Mouse (Mus musculus) lung, adult 2 months (tissue): Measurements from ENCODE around the gene Tmem208. TPM values are rescaled to one million over a fixed set of nuclear protein-coding genes. Genes with fewer than 3 reads are reported as not detected.

ENCODE experiments used
- DNase-seq: peaks from one replicate; pipeline ENCODE4 v3.0.0; 2022
- H3K4me1 ChIP-seq: fragments of 200-500 bp; 2 replicates; pipeline ENCODE4 v1.6.1; 2011; ENCODE audit warnings: low read length; ENCODE audit not compliant: control insufficient read depth, insufficient read depth
- H3K4me3 ChIP-seq: fragments of 200-500 bp; replicated peaks from 2 replicates; pipeline ENCODE3; 2011; ENCODE audit warnings: low read depth, mild to moderate bottlenecking, control low read depth, low read length; ENCODE audit errors: extremely low read depth
- CTCF ChIP-seq: fragments of 200-500 bp; IDR thresholded peaks from 2 replicates; pipeline ENCODE4 v1.5.1; 2011; ENCODE audit warnings: mild to moderate bottlenecking, low read length, control low read depth; ENCODE audit not compliant: insufficient read depth
- POLR2A ChIP-seq: fragments of 200-500 bp; IDR thresholded peaks from 2 replicates; pipeline ENCODE4 v1.6.1; 2011; ENCODE audit warnings: low read depth, mild to moderate bottlenecking, control low read depth, low read length, borderline replicate concordance; ENCODE audit errors: extremely low read depth
- WGBS: fragments of 180-500 bp; shearing (Covaris S2); methylation state at CpG from one replicate; pipeline ENCODE4 v1.1.7; 2018; 5-methylcytosine and 5-hydroxymethylcytosine counted together
- polyA plus RNA-seq: library from polyadenylated mRNA; depleted of rRNA; stranded (reverse); fragments of >200 nt; gene quantifications from 2 replicates; pipeline ENCODE4 v1.2.3, GENCODE M21; 2012; rRNA removed

Gene Tmem208
- polyA plus RNA-seq, 1 experiment: 104 TPM

- H3K4me1 ChIP-seq: no peaks in the 10 kb centered on the region
- no peak for TF ChIP-seq POLR2A
- no peak for TF ChIP-seq CTCF
- no peak overlapping the region for H3K4me3 ChIP-seq
- WGBS: 65% methylated on average over 2 of the region's 2 CpGs
- DNase-seq: no peak
Measured at GRCm38 (mm10) chr8:105367107-105367506, 41.0 kb downstream of the Tmem208 start.

GRCm38 (mm10) chr8:105372473-105372872, 46.3 kb downstream of the Tmem208 start:
- TF ChIP-seq POLR2A: no peak
- no peak for TF ChIP-seq CTCF
- 76% methylated on average over 9 of the region's 9 CpGs for WGBS
- no peak for DNase-seq
- Histone ChIP-seq H3K4me3 (no peak overlapping the region), H3K4me1 (peaks cover 2% of the 10 kb centered on the region; the same call in 1 of the 2 replicates)

- peaks cover 2% of the 10 kb centered on the region; the same call in 1 of the 2 replicates for H3K4me1 ChIP-seq
- TF ChIP-seq POLR2A (no peak), CTCF (no peak)
- H3K4me3 ChIP-seq: no peak within 1 kb of the TSS
- DNase-seq: no peak
- 53% methylated on average over 2 of the region's 2 CpGs for WGBS
Measured at GRCm38 (mm10) chr8:105373032-105373431, 46.9 kb downstream of the Tmem208 start, which contains the start of gene Plekhg4. Plekhg4 (plus strand) TSS chr8:105373274.

- WGBS: 33% methylated on average over 33 of the region's 33 CpGs
- TF ChIP-seq POLR2A: no peak
- peak; percentile 59 for TF ChIP-seq CTCF
- Histone ChIP-seq H3K4me1 (peaks cover 2% of the 10 kb centered on the region; the same call in 1 of the 2 replicates), H3K4me3 (no peak overlapping the region)
- DNase-seq: no peak
Measured at GRCm38 (mm10) chr8:105374513-105374966, 48.4 kb downstream of the Tmem208 start.

- no peak for TF ChIP-seq POLR2A
- TF ChIP-seq CTCF: no peak
- peak; percentile 79 for DNase-seq
- Histone ChIP-seq H3K4me1 (peaks cover 2% of the 10 kb centered on the region; the same call in 1 of the 2 replicates), H3K4me3 (no peak overlapping the region)
- WGBS: 26% methylated on average over 19 of the region's 19 CpGs
Measured at GRCm38 (mm10) chr8:105378673-105379072, 52.5 kb downstream of the Tmem208 start.

- no peak for TF ChIP-seq POLR2A
- TF ChIP-seq CTCF: no peak
- no peak for DNase-seq
- WGBS: 80% methylated on average over 12 of the region's 12 CpGs
- Histone ChIP-seq H3K4me3 (no peak overlapping the region), H3K4me1 (no peaks in the 10 kb centered on the region; the same call in 1 of the 2 replicates)
Measured at GRCm38 (mm10) chr8:105380308-105380707, 54.2 kb downstream of the Tmem208 start.

- no peak for TF ChIP-seq CTCF
- no peak for TF ChIP-seq POLR2A
- Histone ChIP-seq H3K4me3 (no peak overlapping the region), H3K4me1 (peaks cover under 1% of the 10 kb centered on the region; the same call in 1 of the 2 replicates)
- WGBS: 98% methylated on average over 2 of the region's 2 CpGs
- DNase-seq: no peak
Measured at GRCm38 (mm10) chr8:105384070-105384469, 57.9 kb downstream of the Tmem208 start.

Other genes starting within 250 kb of the Tmem208 start
- 0.17 and 0.24 TPM in 2 replicates for gene Ces3b, start 242.6 kb upstream of the Tmem208 start, polyA plus RNA-seq
- gene Ces4a, start 194.6 kb upstream of the Tmem208 start, polyA plus RNA-seq: not detected in 2 replicates
- gene Cbfb, start 155.7 kb upstream of the Tmem208 start, polyA plus RNA-seq: 9.6 and 10.9 TPM in 2 replicates
- 56.8 and 64.8 TPM in 2 replicates for gene D230025D16Rik, start 101.2 kb upstream of the Tmem208 start, polyA plus RNA-seq
- 35.5 and 39.2 TPM in 2 replicates for gene B3gnt9, start 71.2 kb upstream of the Tmem208 start, polyA plus RNA-seq
- gene Tradd, start 61.7 kb upstream of the Tmem208 start, polyA plus RNA-seq: 21.3 and 23.8 TPM in 2 replicates
- gene Fbxl8, start 61.7 kb upstream of the Tmem208 start, polyA plus RNA-seq: 15.5 and 16.8 TPM in 2 replicates
- 20.3 and 22.1 TPM in 2 replicates for gene Hsf4, start 56.6 kb upstream of the Tmem208 start, polyA plus RNA-seq
- 10.7 and 11.8 TPM in 2 replicates for gene Nol3, start 50.2 kb upstream of the Tmem208 start, polyA plus RNA-seq
- 4.2 and 6.0 TPM in 2 replicates for gene 4931428F04Rik, start 36.5 kb upstream of the Tmem208 start, polyA plus RNA-seq
- gene Exoc3l, start 30.3 kb upstream of the Tmem208 start, polyA plus RNA-seq: 49.2 and 57.5 TPM in 2 replicates
- gene E2f4, start 28.7 kb upstream of the Tmem208 start, polyA plus RNA-seq: 109 and 127 TPM in 2 replicates
- 39.2 and 50.3 TPM in 2 replicates for gene Elmo3, start 20.8 kb upstream of the Tmem208 start, polyA plus RNA-seq
- gene Lrrc29, start 76 bp upstream of the Tmem208 start, polyA plus RNA-seq: 7.6 and 13.2 TPM in 2 replicates
- 89.2 and 114 TPM in 2 replicates for gene Fhod1, start 21.6 kb downstream of the Tmem208 start, polyA plus RNA-seq
- gene Slc9a5, start 22.5 kb downstream of the Tmem208 start, polyA plus RNA-seq: 7.4 and 8.1 TPM in 2 replicates
- gene Plekhg4, start 46.9 kb downstream of the Tmem208 start, polyA plus RNA-seq: 0.25 and 0.36 TPM in 2 replicates
- gene Kctd19, start 87.1 kb downstream of the Tmem208 start, polyA plus RNA-seq: 0.27 and 0.32 TPM in 2 replicates
- gene Lrrc36, start 87.2 kb downstream of the Tmem208 start, polyA plus RNA-seq: 5.5 and 7.5 TPM in 2 replicates
- 785 and 816 TPM in 2 replicates for gene Tppp3, start 145.2 kb downstream of the Tmem208 start, polyA plus RNA-seq
- 130 and 133 TPM in 2 replicates for gene Zdhhc1, start 170.5 kb downstream of the Tmem208 start, polyA plus RNA-seq
- gene Hsd11b2, start 192.4 kb downstream of the Tmem208 start, polyA plus RNA-seq: 2.1 and 4.8 TPM in 2 replicates
- gene Atp6v0d1, start 239.7 kb downstream of the Tmem208 start, polyA plus RNA-seq: 101 and 121 TPM in 2 replicates